Mouse (Mus musculus) MEL (cell line): ENCODE results near the gene Olfr18. TPM values are rescaled to one million over a fixed set of nuclear protein-coding genes. Genes with fewer than 3 reads are reported as not detected.

Experiments
- DNase-seq: peaks from one replicate; pipeline ENCODE4 v3.0.0; 2011; ENCODE audit warnings: low read depth, low spot score
- H3K27ac ChIP-seq: 2 replicates; pipeline ENCODE4 v1.5.1; 2012; ENCODE audit warnings: low read depth, mild to moderate bottlenecking, control low read depth, low read length, moderate library complexity; ENCODE audit not compliant: control insufficient read depth
- H3K27me3 ChIP-seq, 2 experiments: fragments of 150-350 bp in 1 of 2; sonication (generic) in 1 of 2; 2 replicates each; pipeline ENCODE4 v1.6.1; 2012; ENCODE audit warnings: low read length in 2 of 2, mild to moderate bottlenecking in 2 of 2, improper control_type of control experiment in 1 of 2, moderate library complexity in 1 of 2; ENCODE audit not compliant: insufficient read depth in 2 of 2, control insufficient read depth in 1 of 2
- H3K36me3 ChIP-seq, 2 experiments: 2 replicates each; pipeline ENCODE4 v1.6.1; 2012 to 2014; ENCODE audit warnings: low read length in 2 of 2, improper control_type of control experiment in 1 of 2, inconsistent platforms in 1 of 2, mild to moderate bottlenecking in 1 of 2; ENCODE audit not compliant: insufficient read depth in 2 of 2, control insufficient read depth in 1 of 2
- H3K4me1 ChIP-seq, 2 experiments: fragments of 150-350 bp in 1 of 2; sonication (generic) in 1 of 2; 2 replicates each; pipeline ENCODE4 v1.6.1; 2012; ENCODE audit warnings: low read length in 2 of 2, improper control_type of control experiment in 1 of 2, mild to moderate bottlenecking in 1 of 2; ENCODE audit not compliant: insufficient read depth in 2 of 2, control insufficient read depth in 1 of 2
- H3K4me3 ChIP-seq, 2 experiments: fragments of 150-350 bp in 1 of 2; sonication (generic) in 1 of 2; 2 replicates each; pipeline ENCODE4 v1.5.1; 2012; ENCODE audit warnings: low read depth in 2 of 2, low read length in 2 of 2, mild to moderate bottlenecking in 2 of 2, moderate library complexity in 2 of 2, control low read depth in 1 of 2, improper control_type of control experiment in 1 of 2; ENCODE audit not compliant: control insufficient read depth in 1 of 2, insufficient read depth in 1 of 2
- H3K79me2 ChIP-seq: 2 replicates; pipeline ENCODE4 v1.6.1; 2012; ENCODE audit warnings: mild to moderate bottlenecking, low read length, moderate library complexity; ENCODE audit not compliant: control insufficient read depth, poor library complexity, insufficient read depth
- H3K9ac ChIP-seq: 2 replicates; pipeline ENCODE4 v1.6.1; 2012; ENCODE audit warnings: low read depth, mild to moderate bottlenecking, control low read depth, low read length, moderate library complexity; ENCODE audit not compliant: control insufficient read depth, poor library complexity, severe bottlenecking
- H3K9me3 ChIP-seq: fragments of 150-350 bp; sonication (generic); replicated peaks from 2 replicates; pipeline ENCODE4 v1.6.1; 2012; ENCODE audit warnings: mild to moderate bottlenecking, low read length, improper control_type of control experiment, moderate library complexity; ENCODE audit not compliant: insufficient read depth
- CHD1 ChIP-seq: IDR thresholded peaks from 2 replicates; pipeline ENCODE4 v1.6.1; 2012; ENCODE audit warnings: low read depth, mild to moderate bottlenecking, inconsistent platforms, low read length, improper control_type of control experiment
- CHD2 ChIP-seq: IDR thresholded peaks from 2 replicates; pipeline ENCODE4 v1.6.1; 2011; ENCODE audit warnings: low read length, improper control_type of control experiment
- CTCF ChIP-seq, 3 experiments: IDR thresholded peaks in 2 of 3; conservative IDR thresholded peaks in 1 of 3; 2 replicates each; pipeline ENCODE4 v1.5.1; 2011 to 2012; ENCODE audit warnings: low read length in 3 of 3, low read depth in 2 of 3, mild to moderate bottlenecking in 2 of 3, improper control_type of control experiment in 1 of 3, inconsistent platforms in 1 of 3, mixed read lengths in 1 of 3, moderate library complexity in 1 of 3; ENCODE audit not compliant: control insufficient read depth in 1 of 3, insufficient read depth in 1 of 3, poor library complexity in 1 of 3, severe bottlenecking in 1 of 3
- ELF1 ChIP-seq: IDR thresholded peaks from 2 replicates; pipeline ENCODE4 v1.6.1; 2014; ENCODE audit warnings: low read depth, mild to moderate bottlenecking, inconsistent platforms, low read length, improper control_type of control experiment, moderate library complexity
- ETS1 ChIP-seq: IDR thresholded peaks from 2 replicates; pipeline ENCODE4 v1.6.1; 2012; ENCODE audit warnings: low read depth, mild to moderate bottlenecking, inconsistent platforms, low read length, improper control_type of control experiment, moderate library complexity
- HCFC1 ChIP-seq: IDR thresholded peaks from 2 replicates; pipeline ENCODE4 v1.6.1; 2012; ENCODE audit warnings: low read depth, mild to moderate bottlenecking, inconsistent platforms, low read length, improper control_type of control experiment, moderate library complexity
- JUND ChIP-seq: IDR thresholded peaks from 2 replicates; pipeline ENCODE4 v1.6.1; 2011; ENCODE audit warnings: low read depth, mild to moderate bottlenecking, improper control_type of control experiment, low read length
- MAFK ChIP-seq: IDR thresholded peaks from 2 replicates; pipeline ENCODE4 v1.6.1; 2011; ENCODE audit warnings: low read depth, mild to moderate bottlenecking, low read length, improper control_type of control experiment, borderline replicate concordance
- MEF2A ChIP-seq: IDR thresholded peaks from 2 replicates; pipeline ENCODE4 v1.6.1; 2014; ENCODE audit warnings: low read depth, mild to moderate bottlenecking, inconsistent platforms, low read length, improper control_type of control experiment; ENCODE audit not compliant: poor library complexity, insufficient replicate concordance, severe bottlenecking; ENCODE audit errors: extremely low read depth
- MYB ChIP-seq: IDR thresholded peaks from 2 replicates; pipeline ENCODE4 v1.6.1; 2011; ENCODE audit warnings: mild to moderate bottlenecking, low read depth, low read length, improper control_type of control experiment
- NRF1 ChIP-seq: IDR thresholded peaks from 2 replicates; pipeline ENCODE4 v1.6.1; 2014; ENCODE audit warnings: low read depth, mild to moderate bottlenecking, inconsistent platforms, low read length, improper control_type of control experiment, moderate library complexity; ENCODE audit not compliant: poor library complexity, insufficient read depth, severe bottlenecking
- POLR2A ChIP-seq, 2 experiments: IDR thresholded peaks; 2 replicates each; pipeline ENCODE4 v1.6.1; 2011 to 2012; ENCODE audit warnings: low read length in 2 of 2, mild to moderate bottlenecking in 2 of 2, control low read depth in 1 of 2, improper control_type of control experiment in 1 of 2, low read depth in 1 of 2, moderate library complexity in 1 of 2; ENCODE audit not compliant: control insufficient read depth in 1 of 2, insufficient read depth in 1 of 2, poor library complexity in 1 of 2
- POLR2AphosphoS2 ChIP-seq: IDR thresholded peaks from 2 replicates; pipeline ENCODE4 v1.6.1; 2011; ENCODE audit warnings: low read length, improper control_type of control experiment
- RCOR1 ChIP-seq: IDR thresholded peaks from 2 replicates; pipeline ENCODE4 v1.6.1; 2012; ENCODE audit warnings: low read depth, mild to moderate bottlenecking, inconsistent platforms, low read length, improper control_type of control experiment
- SMC3 ChIP-seq: IDR thresholded peaks from 2 replicates; pipeline ENCODE4 v1.6.1; 2011; ENCODE audit warnings: low read depth, low read length, improper control_type of control experiment
- TAL1 ChIP-seq: IDR thresholded peaks from 2 replicates; pipeline ENCODE4 v1.6.1; 2012; ENCODE audit warnings: mild to moderate bottlenecking, inconsistent platforms, low read length, moderate library complexity, mixed read lengths
- TBP ChIP-seq: IDR thresholded peaks from 2 replicates; pipeline ENCODE4 v1.8.0; 2011; ENCODE audit warnings: low read depth, low read length, improper control_type of control experiment
- USF1 ChIP-seq: IDR thresholded peaks from 2 replicates; pipeline ENCODE4 v1.6.1; 2014; ENCODE audit warnings: low read depth, mild to moderate bottlenecking, inconsistent platforms, low read length, improper control_type of control experiment, moderate library complexity
- ZC3H11A ChIP-seq: IDR thresholded peaks from 2 replicates; pipeline ENCODE4 v1.6.1; 2012; ENCODE audit warnings: low read depth, mild to moderate bottlenecking, inconsistent platforms, low read length, improper control_type of control experiment
- ZKSCAN1 ChIP-seq: IDR thresholded peaks from 2 replicates; pipeline ENCODE4 v1.6.1; 2012; ENCODE audit warnings: low read depth, mild to moderate bottlenecking, inconsistent platforms, low read length, improper control_type of control experiment, moderate library complexity
- ZMIZ1 ChIP-seq: IDR thresholded peaks from 2 replicates; pipeline ENCODE4 v1.6.1; 2012; ENCODE audit warnings: low read depth, mild to moderate bottlenecking, inconsistent platforms, low read length, improper control_type of control experiment, moderate library complexity
- ZNF384 ChIP-seq: IDR thresholded peaks from 2 replicates; pipeline ENCODE4 v1.6.1; 2012; ENCODE audit warnings: low read depth, mild to moderate bottlenecking, inconsistent platforms, low read length, improper control_type of control experiment
- polyA plus RNA-seq, 2 experiments: library from polyadenylated mRNA; stranded (reverse) in 1 of 2; unstranded in 1 of 2; fragments of >175 nt in 1 of 2; fragments of >200 nt in 1 of 2; gene quantifications; 2 replicates each; pipeline versions ENCODE4 v1.2.1 to v1.2.4; 2012; ENCODE audit warnings: low replicate concordance in 2 of 2, low read depth in 1 of 2; ENCODE audit not compliant: insufficient read length in 2 of 2, insufficient read depth in 1 of 2, missing spikeins in 1 of 2
- total RNA-seq: library from RNA; depleted of rRNA; stranded (reverse); fragments of 300-350 nt; gene quantifications from 2 replicates; pipeline ENCODE4 v1.2.3, GENCODE M21; 2012; rRNA removed

The Olfr18 gene
- total RNA-seq (not detected in 2 replicates), polyA plus RNA-seq (not detected)

GRCm38 (mm10) chr9:20335994-20336393, at the start of gene Olfr18:
Gene Olfr18, minus strand, starts transcription at chr9:20336094.
- no peak within 1 kb of the TSS for H3K4me3 ChIP-seq
- no peak within 1 kb of the TSS for H3K9ac ChIP-seq
- no peaks in the 10 kb centered on the region for H3K4me1 ChIP-seq
- H3K27me3 ChIP-seq = no peaks in the 10 kb centered on the region
- no peaks in the 10 kb centered on the region for H3K9me3 ChIP-seq
- no peaks in the 10 kb centered on the region for H3K36me3 ChIP-seq
- no peak within 1 kb of the TSS for H3K27ac ChIP-seq
- DNase-seq = no peak
- TF ChIP-seq USF1 (no peak), HCFC1 (no peak), ZNF384 (no peak)
- H3K79me2 ChIP-seq = no peaks in the 10 kb centered on the region

DNA sequence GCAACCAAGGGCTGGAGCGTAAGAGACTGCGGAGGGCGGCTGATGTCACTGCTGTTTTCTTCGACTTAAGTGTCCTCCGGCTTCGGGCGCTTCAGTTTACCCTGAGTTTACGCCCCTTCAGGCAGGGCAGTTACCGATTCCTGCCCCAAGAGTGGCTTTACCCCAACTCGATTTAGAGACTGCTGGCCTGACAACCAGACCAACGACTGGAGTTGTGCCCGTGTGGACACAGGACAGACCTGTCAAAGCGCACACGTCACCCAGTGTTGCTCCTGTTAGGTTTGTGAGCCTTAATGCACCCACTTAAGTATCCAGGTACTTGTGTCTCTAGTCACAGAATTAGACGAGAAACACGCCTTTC, 49.4 kb upstream of the Olfr18 start:
- Histone ChIP-seq H3K79me2 (peaks cover 11% of the 10 kb centered on the region), H3K27ac (peak overlapping the region; percentile 52), H3K4me1 (peaks cover 6 to 10% of the 10 kb centered on the region in 2 experiments; a peak in 3 of 4 replicates), H3K9ac (peak overlapping the region; percentile 65)
- DNase-seq = no peak
- TF ChIP-seq TBP (peak; percentile 4; the same call in 1 of the 2 replicates), ELF1 (no peak), SMC3 (0 out of 2 replicates have a peak, but pooled peaks have one; percentile 18)
- TF ChIP-seq, all 39 proteins: peak for 2
- no peaks in the 10 kb centered on the region for H3K27me3 ChIP-seq
- no peaks in the 10 kb centered on the region for H3K9me3 ChIP-seq
- peaks cover 0 to 6% of the 10 kb centered on the region in 2 experiments; a peak in 2 of 4 replicates for H3K36me3 ChIP-seq
- H3K4me3 ChIP-seq = peak overlapping the region; percentile 48 to 74

- peak; percentile 100 for DNase-seq
- peaks cover 0 to 6% of the 10 kb centered on the region in 2 experiments; a peak in 2 of 4 replicates for H3K36me3 ChIP-seq
- peaks cover 11% of the 10 kb centered on the region for H3K79me2 ChIP-seq
- H3K27me3 ChIP-seq = no peaks in the 10 kb centered on the region
- H3K9ac ChIP-seq = peak within 1 kb of the TSS; percentile 74
- peaks cover 6 to 10% of the 10 kb centered on the region in 2 experiments; a peak in 3 of 4 replicates for H3K4me1 ChIP-seq
- no peaks in the 10 kb centered on the region for H3K9me3 ChIP-seq
- peak within 1 kb of the TSS; percentile 68 to 74 for H3K4me3 ChIP-seq
- peak within 1 kb of the TSS; percentile 53 for H3K27ac ChIP-seq
- TF ChIP-seq MYB (peak; percentile 85), JUND (peak; percentile 39; the same call in 1 of the 2 replicates), MEF2A (no peak), ZKSCAN1 (no peak; the same call in 1 of the 2 replicates), CHD1 (peak; percentile 97), ETS1 (no peak; the same call in 1 of the 2 replicates), SMC3 (peak; percentile 26; the same call in 1 of the 2 replicates), ZC3H11A (0 out of 2 replicates have a peak, but pooled peaks have one; percentile 26), MAFK (0 out of 2 replicates have a peak, but pooled peaks have one; percentile 54), CTCF (IDR thresholded peaks at IDR 0.05 in 2 of 3, conservative IDR thresholded peaks at IDR 0.05 in 1 of 3; ENCODE audit: control insufficient read depth in 1 of 3, insufficient read depth in 1 of 3, low read depth in 2 of 3, low read length in 3 of 3, poor library complexity in 1 of 3, severe bottlenecking in 1 of 3) (peak; percentile 55 to 89 (median 61)), POLR2A (IDR thresholded peaks at IDR 0.05; ENCODE audit: control insufficient read depth in 1 of 2, insufficient read depth in 1 of 2, low read depth in 1 of 2, low read length in 2 of 2, poor library complexity in 1 of 2) (peak; percentile 86 to 99), USF1 (no peak), RCOR1 (no peak), NRF1 (0 out of 2 replicates have a peak, but pooled peaks have one; percentile 45), CHD2 (no peak), TAL1 (no peak), TBP (peak; percentile 94), ZMIZ1 (peak; percentile 93), ELF1 (peak; percentile 94), POLR2AphosphoS2 (peak; percentile 97)
Measured at GRCm38 (mm10) chr9:20384532-20385342, 48.8 kb upstream of the Olfr18 start, which contains the start of gene Zfp560. Gene Zfp560, minus strand, starts transcription at chr9:20385177.
